In genomic region chr13:78209611-78210028, GRCm38 (mm10) we compare ENCODE assay signal across 8 mouse cellular contexts. TPM values are rescaled to one million over a fixed set of nuclear protein-coding genes. Genes with fewer than 3 reads are reported as not detected.
DNase-seq lines count a peak whose midpoint lies in the region; ATAC-seq and TF ChIP-seq lines count a peak whose summit lies in the region.

No protein-coding gene starts in this region.

- under 1% methylated on average over 12 of the region's 12 CpGs for WGBS in forebrain, embryonic 10.5 days
- 4% methylated on average over 12 of the region's 12 CpGs for WGBS in limb, embryonic 15.5 days
- WGBS in stomach, postnatal 0 days = 16% methylated on average over 12 of the region's 12 CpGs

- H3K27ac ChIP-seq in gastrocnemius, adult 2 months = no peak overlapping the region
- peak overlapping the region; percentile 86 for H3K27ac ChIP-seq in forebrain, embryonic 10.5 days
- H3K27ac ChIP-seq in limb, embryonic 15.5 days = no peak overlapping the region
- H3K27ac ChIP-seq in stomach, postnatal 0 days (replicated peaks) = no peak overlapping the region; the same call in 1 of the 2 replicates

- TF ChIP-seq EP300 in stomach, postnatal 0 days (optimal IDR thresholded peaks at IDR 0.05) = no peak

- peaks cover 6% of the 10 kb centered on the region; the same call in 1 of the 2 replicates for H3K9me3 ChIP-seq in E14TG2a.4 (ENCODE audit: low read length)
- H3K9me3 ChIP-seq in forebrain, embryonic 10.5 days = no peaks in the 10 kb centered on the region
- no peaks in the 10 kb centered on the region for H3K9me3 ChIP-seq in limb, embryonic 15.5 days
- H3K9me3 ChIP-seq in stomach, postnatal 0 days (ENCODE audit: control insufficient read depth, low read length) = no peaks in the 10 kb centered on the region

- no peak for ATAC-seq in limb, embryonic 15.5 days (ENCODE audit: insufficient number of reproducible peaks, low FRiP score, low TSS enrichment, low read depth)
- ATAC-seq in stomach, postnatal 0 days (ENCODE audit: low FRiP score, low TSS enrichment) = no peak
- ATAC-seq in CD4-positive, CD25-positive, alpha-beta regulatory T cell, adult 4 months = no peak

- TF ChIP-seq CTCF in gastrocnemius, adult 2 months (IDR thresholded peaks at IDR 0.05) = no peak
- TF ChIP-seq CTCF in E14TG2a.4 (conservative IDR thresholded peaks at IDR 0.05; ENCODE audit: low read length) = no peak
- no peak for TF ChIP-seq CTCF in stomach, postnatal 0 days (IDR thresholded peaks at IDR 0.05; ENCODE audit: low read depth)

- H3K4me3 ChIP-seq in gastrocnemius, adult 2 months = peak overlapping the region; percentile 60
- H3K4me3 ChIP-seq in E14TG2a.4 (replicated peaks; ENCODE audit: low read length) = peak overlapping the region; percentile 63
- H3K4me3 ChIP-seq in forebrain, embryonic 10.5 days = peak overlapping the region; percentile 51
- peak overlapping the region; percentile 29 for H3K4me3 ChIP-seq in limb, embryonic 15.5 days
- H3K4me3 ChIP-seq in stomach, postnatal 0 days (ENCODE audit: low read depth, low read length) = peak overlapping the region; percentile 36

- intact Hi-C loops in gastrocnemius, adult 2 months (cut with DNase I) = loop anchor here (10.0 kb wide), 1 partner anchor 345 kb away; no protein-coding TSS in a partner anchor

- H3K4me2 ChIP-seq in limb, embryonic 15.5 days = peak overlapping the region; percentile 49
- H3K4me2 ChIP-seq in stomach, postnatal 0 days (replicated peaks; ENCODE audit: low read depth) = peak overlapping the region; percentile 69

- peaks cover 19% of the 10 kb centered on the region for H3K4me1 ChIP-seq in E14TG2a.4 (replicated peaks; ENCODE audit: low read depth, low read length)
- H3K4me1 ChIP-seq in forebrain, embryonic 10.5 days = peaks cover 87% of the 10 kb centered on the region
- peaks cover 15% of the 10 kb centered on the region for H3K4me1 ChIP-seq in limb, embryonic 15.5 days
- 0 out of 2 replicates have a peak, but pooled peaks cover 2% of the 10 kb centered on the region for H3K4me1 ChIP-seq in stomach, postnatal 0 days (replicated peaks; ENCODE audit: control insufficient read depth, insufficient read depth)

- DNase-seq in gastrocnemius, adult 2 months = no peak
- DNase-seq in gastrocnemius, postnatal 4 days (ENCODE audit: low spot score in 2 of 2) = no peak
- no peak for DNase-seq in forebrain, embryonic 10.5 days (ENCODE audit: extremely low spot score, low spot score)
- no peak for DNase-seq in stomach, postnatal 0 days (ENCODE audit: low spot score)
- DNase-seq in left cerebral cortex, adult 11 months (ENCODE audit: low spot score) = no peak

- H3K36me3 ChIP-seq in E14TG2a.4 (ENCODE audit: insufficient read depth, low read length) = no peaks in the 10 kb centered on the region
- no peaks in the 10 kb centered on the region for H3K36me3 ChIP-seq in forebrain, embryonic 10.5 days (replicated peaks)
- H3K36me3 ChIP-seq in limb, embryonic 15.5 days = no peaks in the 10 kb centered on the region
- H3K36me3 ChIP-seq in stomach, postnatal 0 days (ENCODE audit: control insufficient read depth, insufficient read depth, low read length) = no peaks in the 10 kb centered on the region

- peaks cover 84% of the 10 kb centered on the region for H3K27me3 ChIP-seq in E14TG2a.4 (ENCODE audit: insufficient read depth, low read length)
- H3K27me3 ChIP-seq in forebrain, embryonic 10.5 days (ENCODE audit: poor library complexity, severe bottlenecking) = peaks cover 99% of the 10 kb centered on the region
- peaks cover 88% of the 10 kb centered on the region for H3K27me3 ChIP-seq in limb, embryonic 15.5 days
- peaks cover 4% of the 10 kb centered on the region; the same call in 1 of the 2 replicates for H3K27me3 ChIP-seq in stomach, postnatal 0 days (ENCODE audit: control insufficient read depth, insufficient read depth, low read length)

- H3K9ac ChIP-seq in limb, embryonic 15.5 days = no peak overlapping the region
- H3K9ac ChIP-seq in stomach, postnatal 0 days (ENCODE audit: low read length) = peak overlapping the region; percentile 47

RNA-seq across cellular contexts. Expression of gene Nr2f1, which starts 10.1 kb away (rescaled TPM):
- under 1 TPM; 0.41 to 0.56 TPM for total RNA-seq in gastrocnemius, adult 2 months (2021)
- total RNA-seq in gastrocnemius, postnatal 4 days (2021) = 1 to 10 TPM; 3.0 to 3.5 TPM
- 64.9 and 66.1 TPM in 2 replicates for polyA plus RNA-seq in forebrain, embryonic 10.5 days (2016; fragmentation: Nextera tagmentation; extraction: Ambion mirVana)
- 1.3 and 1.9 TPM in 2 replicates for polyA plus RNA-seq in limb, embryonic 15.5 days (2015; fragmentation: Nextera tagmentation; extraction: Ambion mirVana)
- 5.8 and 6.3 TPM in 2 replicates for polyA plus RNA-seq in stomach, postnatal 0 days (2015; fragmentation: Nextera tagmentation; extraction: Ambion mirVana)
- not detected for polyA plus RNA-seq in CD4-positive, CD25-positive, alpha-beta regulatory T cell, adult 4 months (2017; shearing (Covaris generic))
